Comparison of ENCODE assay signal across 13 mouse cellular contexts in genomic region chr11:98005076-98005475, GRCm38 (mm10). TPM values are rescaled to one million over a fixed set of nuclear protein-coding genes. Genes with fewer than 3 reads are reported as not detected.
DNase-seq lines count a peak whose midpoint lies in the region; ATAC-seq and TF ChIP-seq lines count a peak whose summit lies in the region.
"Had no signal": no experiment of that assay in that cellular context is flagged by ENCODE, and none has a peak within 500 bp of the region (broad histone marks: within the 10 kb centered on the region; RNA-seq: fewer than 3 reads in every experiment).

No protein-coding gene starts in this region.

- H3K4me1 ChIP-seq in liver, embryonic 14.5 days (replicated peaks; ENCODE audit: control insufficient read depth in 2 of 2, insufficient read depth in 2 of 2, low read length in 1 of 2) = peaks cover 0 to 4% of the 10 kb centered on the region in 2 experiments; a peak in 1 of 4 replicates
- H3K4me1 ChIP-seq in kidney, adult 2 months (ENCODE audit: control insufficient read depth, insufficient read depth, low read length) = no peaks in the 10 kb centered on the region

- no peak for TF ChIP-seq EP300 in liver, embryonic 14.5 days (IDR thresholded peaks at IDR 0.05; ENCODE audit: low read depth)

- H3K4me2 ChIP-seq in liver, embryonic 14.5 days (ENCODE audit: low read depth) = no peak overlapping the region
- H3K4me2 ChIP-seq: midbrain, embryonic 12.5 days; neural tube, embryonic 13.5 days had no signal

- DNase-seq in gastrocnemius, adult 2 months = peak; percentile 70
- DNase-seq in gastrocnemius, postnatal 36 days = no peak
- peak; percentile 18 for DNase-seq in urinary bladder, adult 2 months (ENCODE audit: low spot score)
- no peak for DNase-seq in urinary bladder, postnatal 25 days (ENCODE audit: low spot score)
- DNase-seq in liver, embryonic 14.5 days (ENCODE audit: low read depth in 3 of 3, low spot score in 3 of 3) = no peak
- no peak for DNase-seq in ovary, postnatal 36 days (ENCODE audit: low spot score)
- no peak for DNase-seq in kidney, adult 2 months
- no peak for DNase-seq in embryo, embryonic 9.5 days (ENCODE audit: extremely low spot score)
- DNase-seq: right cerebral cortex, postnatal 25 days; thymus, adult 2 months had no signal

- peak overlapping the region; percentile 87 for H3K27ac ChIP-seq in gastrocnemius, adult 2 months
- no peak overlapping the region for H3K27ac ChIP-seq in liver, embryonic 14.5 days
- no peak overlapping the region for H3K27ac ChIP-seq in kidney, adult 2 months (ENCODE audit: insufficient read depth, low read depth, low read length)
- H3K27ac ChIP-seq: midbrain, embryonic 12.5 days had no signal

- WGBS in liver, embryonic 14.5 days (ENCODE audit: insufficient replicate concordance) = 34% methylated on average over 13 of the region's 13 CpGs
- 77% methylated on average over 13 of the region's 13 CpGs for WGBS in kidney, adult 2 months

- H3K27me3 ChIP-seq in liver, embryonic 14.5 days (ENCODE audit: control insufficient read depth, insufficient read depth, low read length) = peaks cover 7% of the 10 kb centered on the region
- no peaks in the 10 kb centered on the region for H3K27me3 ChIP-seq in kidney, adult 2 months (replicated peaks; ENCODE audit: control insufficient read depth, insufficient read depth, low read length)

- intact Hi-C loops in gastrocnemius, adult 2 months (cut with DNase I) = no loop called here
- intact Hi-C loops in gastrocnemius, postnatal 36 days (cut with DNase I) = no loop called here

- H3K4me3 ChIP-seq in gastrocnemius, adult 2 months = peak overlapping the region; percentile 29; the same call in 1 of the 2 replicates
- H3K4me3 ChIP-seq in liver, embryonic 14.5 days (ENCODE audit: insufficient read depth in 1 of 2, low read depth in 2 of 2, low read length in 2 of 2) = no peak overlapping the region
- no peak overlapping the region for H3K4me3 ChIP-seq in kidney, adult 2 months (ENCODE audit: insufficient read depth, low read depth, low read length)
- H3K4me3 ChIP-seq: midbrain, embryonic 12.5 days; neural tube, embryonic 13.5 days had no signal

- no peaks in the 10 kb centered on the region for H3K36me3 ChIP-seq in liver, embryonic 14.5 days (replicated peaks; ENCODE audit: control insufficient read depth, insufficient read depth, low read depth)
- H3K36me3 ChIP-seq in kidney, adult 2 months (ENCODE audit: control insufficient read depth, insufficient read depth, low read length) = no peaks in the 10 kb centered on the region

- TF ChIP-seq CTCF in gastrocnemius, adult 2 months (IDR thresholded peaks at IDR 0.05) = no peak
- TF ChIP-seq CTCF in liver, embryonic 14.5 days (IDR thresholded peaks at IDR 0.05; ENCODE audit: low read depth) = no peak
- no peak for TF ChIP-seq CTCF in kidney, adult 2 months (conservative IDR thresholded peaks at IDR 0.05; ENCODE audit: insufficient read depth, insufficient read length, low read depth, low read length)

- no peak for TF ChIP-seq POLR2A in kidney, adult 2 months (IDR thresholded peaks at IDR 0.05; ENCODE audit: low read depth, low read length)

- H3K9me3 ChIP-seq in liver, embryonic 14.5 days (ENCODE audit: control insufficient read depth, low read length) = no peaks in the 10 kb centered on the region
- H3K9me3 ChIP-seq: midbrain, embryonic 12.5 days; neural tube, embryonic 13.5 days had no signal

- no peak overlapping the region for H3K9ac ChIP-seq in liver, embryonic 14.5 days (replicated peaks)
- H3K9ac ChIP-seq: midbrain, embryonic 12.5 days; neural tube, embryonic 13.5 days had no signal

- 0 out of 2 replicates have a peak, but pooled peaks have one; percentile 32 for ATAC-seq in liver, embryonic 14.5 days (ENCODE audit: insufficient read depth)
- ATAC-seq: hindbrain, embryonic 16.5 days had no signal

RNA-seq across cellular contexts. Expression of gene Arl5c, which starts 9.1 kb away (rescaled TPM):
- under 1 TPM; 0.31 to 0.47 TPM for total RNA-seq in gastrocnemius, adult 2 months (2021)
- total RNA-seq in gastrocnemius, postnatal 36 days (2021) = under 1 TPM; 0.32 to 0.79 TPM
- polyA plus RNA-seq in urinary bladder, adult 2 months (2012; rRNA removed) = 3.2 and 3.9 TPM in 2 replicates
- 1.8 and 2.2 TPM in 2 replicates for polyA plus RNA-seq in liver, embryonic 14.5 days (2012; rRNA removed)
- polyA plus RNA-seq in liver, embryonic 14.5 days (2014; fragmentation: Nextera tagmentation; extraction: Ambion mirVana) = 6.0 and 6.4 TPM in 2 replicates
- 0.75 and 2.8 TPM in 2 replicates for polyA plus RNA-seq in kidney, adult 2 months (2012; rRNA removed)

RNA-seq across cellular contexts. Expression of gene Cacnb1, which starts 17.8 kb away (rescaled TPM):
- total RNA-seq in gastrocnemius, adult 2 months (2021) = 100 to 1,000 TPM; 199 to 214 TPM
- 100 to 1,000 TPM; 215 to 243 TPM for total RNA-seq in gastrocnemius, postnatal 36 days (2021)
- polyA plus RNA-seq in urinary bladder, adult 2 months (2012; rRNA removed) = 12.1 and 12.4 TPM in 2 replicates
- polyA plus RNA-seq in liver, embryonic 14.5 days (2012; rRNA removed) = 0.38 and 0.60 TPM in 2 replicates
- polyA plus RNA-seq in liver, embryonic 14.5 days (2014; fragmentation: Nextera tagmentation; extraction: Ambion mirVana) = 0.21 TPM in 1 of 2 replicates, not detected in the other
- polyA plus RNA-seq in kidney, adult 2 months (2012; rRNA removed) = 6.1 and 7.6 TPM in 2 replicates

RNA-seq across cellular contexts. Expression of gene Plxdc1, which starts 18.8 kb away (rescaled TPM):
- 1 to 10 TPM; 3.0 to 3.1 TPM for total RNA-seq in gastrocnemius, adult 2 months (2021)
- 1 to 10 TPM; 2.8 to 3.7 TPM for total RNA-seq in gastrocnemius, postnatal 36 days (2021)
- polyA plus RNA-seq in urinary bladder, adult 2 months (2012; rRNA removed) = 3.6 and 5.3 TPM in 2 replicates
- polyA plus RNA-seq in liver, embryonic 14.5 days (2012; rRNA removed) = 0.38 and 0.45 TPM in 2 replicates
- polyA plus RNA-seq in liver, embryonic 14.5 days (2014; fragmentation: Nextera tagmentation; extraction: Ambion mirVana) = 0.20 and 0.58 TPM in 2 replicates
- polyA plus RNA-seq in kidney, adult 2 months (2012; rRNA removed) = 1.0 TPM in 2 replicates

RNA-seq across cellular contexts. Expression of gene Rpl19, which starts 21.4 kb away (rescaled TPM):
- 100 to 1,000 TPM; 404 to 490 TPM for total RNA-seq in gastrocnemius, adult 2 months (2021)
- 100 to 1,000 TPM; 368 to 452 TPM for total RNA-seq in gastrocnemius, postnatal 36 days (2021)
- polyA plus RNA-seq in urinary bladder, adult 2 months (2012; rRNA removed) = 1,600 and 1,809 TPM in 2 replicates
- 713 and 1,005 TPM in 2 replicates for polyA plus RNA-seq in liver, embryonic 14.5 days (2012; rRNA removed)
- 717 and 735 TPM in 2 replicates for polyA plus RNA-seq in liver, embryonic 14.5 days (2014; fragmentation: Nextera tagmentation; extraction: Ambion mirVana)
- polyA plus RNA-seq in kidney, adult 2 months (2012; rRNA removed) = 503 and 653 TPM in 2 replicates

RNA-seq across cellular contexts. Expression of gene Stac2, which starts 48.2 kb away (rescaled TPM):
- under 1 TPM in 1 of 2 experiments, not detected in 1; 0.11 TPM for total RNA-seq in gastrocnemius, adult 2 months (2021)
- under 1 TPM; 0.07 to 0.15 TPM for total RNA-seq in gastrocnemius, postnatal 36 days (2021)
- 0.14 and 0.41 TPM in 2 replicates for polyA plus RNA-seq in urinary bladder, adult 2 months (2012; rRNA removed)
- 0.02 TPM in 1 of 2 replicates, not detected in the other for polyA plus RNA-seq in liver, embryonic 14.5 days (2012; rRNA removed)
- polyA plus RNA-seq in liver, embryonic 14.5 days (2014; fragmentation: Nextera tagmentation; extraction: Ambion mirVana) = not detected in 2 replicates
- 0.05 and 0.42 TPM in 2 replicates for polyA plus RNA-seq in kidney, adult 2 months (2012; rRNA removed)

Comparison
In these comparisons a context has a peak if more than half of its experiments do, and no peak if none do; other contexts are left out.
1. DNase-seq: peak in gastrocnemius, adult 2 months (single experiment) and urinary bladder, adult 2 months (single experiment); none in gastrocnemius, postnatal 36 days (0 of 2), urinary bladder, postnatal 25 days (single experiment), liver, embryonic 14.5 days (0 of 3), ovary, postnatal 36 days (single experiment), kidney, adult 2 months (single experiment) and embryo, embryonic 9.5 days (single experiment).